Mouse (Mus musculus) hindbrain, embryonic 15.5 days (tissue): ENCODE measurements around the gene Trmt112. TPM values are rescaled to one million over a fixed set of nuclear protein-coding genes. Genes with fewer than 3 reads are reported as not detected.

Experiments used
- ATAC-seq: fragments of 200-750 bp; cut with Nextera tagmentation; 2 replicates; pipeline ENCODE4 v1.8.0; 2017; ENCODE audit warnings: low read depth, moderate number of reproducible peaks, moderate TSS enrichment; ENCODE audit not compliant: low FRiP score
- H3K27ac ChIP-seq: fragments of 300-500 bp; sonication (generic); replicated peaks from 2 replicates; pipeline ENCODE4 v1.5.1; 2015; ENCODE audit warnings: mild to moderate bottlenecking, inconsistent platforms
- H3K27me3 ChIP-seq: fragments of 300-500 bp; sonication (generic); 2 replicates; pipeline ENCODE4 v1.6.1; 2015; ENCODE audit warnings: control low read depth, inconsistent platforms
- H3K36me3 ChIP-seq: fragments of 300-500 bp; sonication (generic); 2 replicates; pipeline ENCODE4 v1.6.1; 2015; ENCODE audit warnings: control low read depth, inconsistent platforms
- H3K4me1 ChIP-seq: fragments of 300-500 bp; sonication (generic); replicated peaks from 2 replicates; pipeline ENCODE4 v1.6.1; 2015; ENCODE audit warnings: control low read depth, inconsistent platforms
- H3K4me2 ChIP-seq: fragments of 300-500 bp; sonication (generic); 2 replicates; pipeline ENCODE4 v1.6.1; 2015; ENCODE audit warnings: moderate library complexity, mild to moderate bottlenecking, inconsistent platforms
- H3K4me3 ChIP-seq: fragments of 300-500 bp; sonication (generic); 2 replicates; pipeline ENCODE4 v1.5.1; 2015; ENCODE audit warnings: mild to moderate bottlenecking, inconsistent platforms
- H3K9ac ChIP-seq: fragments of 300-500 bp; sonication (generic); 2 replicates; pipeline ENCODE4 v1.6.1; 2015; ENCODE audit warnings: inconsistent platforms
- H3K9me3 ChIP-seq: fragments of 300-500 bp; sonication (generic); 2 replicates; pipeline ENCODE4 v1.6.1; 2016; ENCODE audit warnings: control low read depth, inconsistent platforms
- WGBS: fragments of 180-500 bp; shearing (Covaris S2); methylation state at CpG from one replicate; pipeline ENCODE4 v1.1.7; 2015; 5-methylcytosine and 5-hydroxymethylcytosine counted together
- polyA plus RNA-seq: library from polyadenylated mRNA; unstranded; fragments of >200 nt; fragmentation: Nextera tagmentation; extraction: Ambion mirVana; gene quantifications from 2 replicates; pipeline ENCODE4 v1.2.1, GENCODE M21; 2015

Gene Trmt112
- polyA plus RNA-seq, 1 experiment from 2014 or later, result 104 TPM

DNA sequence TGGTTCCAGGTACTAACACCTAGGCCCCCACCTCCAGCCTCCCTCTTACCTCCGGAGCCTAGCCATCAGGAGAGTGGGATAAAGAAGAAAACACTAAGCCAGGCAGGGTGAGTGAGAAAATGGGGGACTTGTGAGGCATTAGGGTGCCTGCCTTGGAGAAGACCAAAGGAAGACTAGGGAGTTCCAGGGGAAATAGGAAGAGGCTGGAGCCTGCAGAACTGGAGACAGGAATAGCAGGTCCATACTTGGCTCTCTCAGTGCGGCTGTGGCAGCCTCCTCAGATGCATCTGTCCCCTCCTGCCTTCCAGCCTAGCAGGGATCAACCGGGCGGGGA lies 23.6 kb downstream of the Trmt112 start:
- H3K4me1 ChIP-seq, result peaks cover 23% of the 10 kb centered on the region
- no peaks in the 10 kb centered on the region for H3K9me3 ChIP-seq
- no peak overlapping the region for H3K27ac ChIP-seq
- WGBS, result 30% methylated on average over 4 of the region's 4 CpGs
- H3K9ac ChIP-seq, result peak overlapping the region; percentile 57; the same call in 1 of the 2 replicates
- H3K4me3 ChIP-seq, result peak overlapping the region; percentile 47
- H3K4me2 ChIP-seq, result peak overlapping the region; percentile 84
- no peaks in the 10 kb centered on the region for H3K36me3 ChIP-seq
- ATAC-seq, result no peak
- H3K27me3 ChIP-seq, result peaks cover 75% of the 10 kb centered on the region

DNA sequence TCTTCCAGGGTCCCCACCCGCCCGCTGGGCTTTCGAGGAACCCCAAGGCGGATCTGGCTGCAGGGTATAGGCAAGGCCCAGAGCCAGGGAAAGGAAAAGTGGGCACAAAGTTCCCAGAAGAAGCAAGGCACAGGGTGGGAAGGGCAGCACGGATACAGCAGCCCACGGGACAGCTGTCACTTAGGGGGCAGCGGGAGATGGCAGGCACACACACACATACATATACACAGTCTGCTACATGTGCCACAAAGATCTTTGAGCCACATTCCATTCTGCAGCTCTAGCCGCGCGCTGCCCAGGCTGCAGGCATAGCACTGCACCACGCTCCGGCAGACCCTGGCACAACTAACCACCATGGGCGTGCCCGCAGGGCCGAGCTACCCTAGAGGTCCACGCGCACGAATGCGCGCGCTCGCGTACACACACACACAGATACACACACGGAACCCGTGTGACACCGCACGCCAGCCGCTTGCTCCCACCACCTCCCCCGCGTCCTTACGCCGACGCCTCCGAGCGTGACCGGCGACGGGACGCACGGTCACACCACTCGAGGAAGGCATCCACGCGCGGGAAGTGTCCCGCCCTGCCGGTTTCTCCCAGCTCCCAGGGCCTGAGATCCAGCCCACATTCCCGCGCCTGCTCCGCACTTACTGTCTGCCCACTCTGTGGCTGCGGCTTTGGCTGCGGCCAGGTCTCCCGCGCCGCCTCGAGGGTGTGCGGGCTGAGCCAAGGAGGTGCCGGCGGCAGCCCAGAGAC lies 24.1 kb downstream of the Trmt112 start:
- H3K27ac ChIP-seq, result no peak overlapping the region; the same call in 1 of the 2 replicates

DNA sequence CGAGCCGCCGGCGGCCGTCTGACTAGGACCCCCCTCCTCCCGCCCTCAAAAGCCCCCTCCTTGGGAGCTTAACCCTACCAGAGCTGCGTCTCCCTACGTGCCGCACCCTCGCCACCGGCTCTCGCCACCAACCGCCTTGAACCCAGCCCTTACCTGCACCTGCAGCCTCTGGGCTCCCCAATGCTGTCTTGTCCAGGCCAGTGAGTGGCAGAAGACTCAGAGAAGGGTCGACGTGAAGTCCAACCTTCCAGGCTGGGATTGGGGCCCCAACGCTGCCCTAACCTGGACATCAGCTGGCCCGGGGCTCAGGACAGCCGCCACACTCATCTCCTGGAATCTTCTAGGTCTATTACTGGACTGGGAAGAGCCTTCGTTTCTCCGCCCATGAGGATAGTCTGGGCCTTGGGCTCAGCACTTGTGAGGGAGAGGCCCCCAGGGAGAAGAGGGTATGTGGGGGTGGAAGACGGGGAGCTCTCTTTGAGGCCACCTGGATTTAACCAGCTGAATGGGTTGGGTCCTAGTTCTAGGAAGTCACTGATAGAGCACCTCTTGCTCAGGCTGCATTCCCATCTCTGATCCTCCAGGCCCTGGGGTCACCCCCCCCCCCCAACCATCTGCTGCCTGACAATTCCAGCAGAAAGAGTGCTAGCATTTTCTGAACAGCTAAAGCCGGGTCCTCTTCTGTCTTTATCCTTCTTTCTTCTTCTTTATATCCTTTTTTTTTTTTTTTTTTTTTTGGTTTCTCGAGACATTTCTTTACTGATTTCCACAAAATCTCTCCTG lies 24.9 kb downstream of the Trmt112 start, which contains the start of gene Kcnk4:
TSS of gene Kcnk4 (minus strand) at position 321 of the 783 bp plus-strand sequence.
- 8% methylated on average over 23 of the region's 23 CpGs for WGBS
- no peak; the same call in 1 of the 2 replicates for ATAC-seq
- Histone ChIP-seq H3K4me3 (peak within 1 kb of the TSS; percentile 47), H3K27me3 (peaks cover 62% of the 10 kb centered on the region), H3K27ac (no peak within 1 kb of the TSS; the same call in 1 of the 2 replicates), H3K9me3 (no peaks in the 10 kb centered on the region), H3K36me3 (no peaks in the 10 kb centered on the region), H3K9ac (peak within 1 kb of the TSS; percentile 57), H3K4me1 (peaks cover 36% of the 10 kb centered on the region), H3K4me2 (peak within 1 kb of the TSS; percentile 84)

More for the DNA sequence above, 24.1 kb downstream of the Trmt112 start:
- Histone ChIP-seq H3K36me3 (no peaks in the 10 kb centered on the region), H3K27me3 (peaks cover 69% of the 10 kb centered on the region), H3K4me2 (peak overlapping the region; percentile 84), H3K9ac (peak overlapping the region; percentile 57), H3K4me3 (peak overlapping the region; percentile 47), H3K4me1 (peaks cover 28% of the 10 kb centered on the region), H3K9me3 (no peaks in the 10 kb centered on the region)
- WGBS, result 3% methylated on average over 58 of the region's 58 CpGs
- ATAC-seq, result peak; percentile 77

DNA sequence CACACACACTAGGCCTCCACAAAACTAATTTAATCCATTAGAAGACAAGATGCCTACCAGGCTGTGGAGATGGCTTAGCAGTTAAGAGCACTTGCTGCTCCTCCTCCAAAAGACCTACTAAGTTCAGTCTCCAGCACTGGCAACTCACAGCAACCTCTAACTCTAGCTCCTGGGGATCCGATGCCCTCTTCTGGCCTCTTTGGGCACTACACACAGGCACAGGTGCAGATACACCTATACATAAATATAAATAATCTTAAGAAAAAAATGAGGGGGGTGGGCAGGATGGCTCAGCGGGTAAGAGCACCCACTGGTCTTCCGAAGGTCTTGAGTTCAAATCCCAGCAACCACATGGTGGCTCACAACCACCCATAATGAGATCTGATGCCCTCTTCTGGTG lies 26.8 kb downstream of the Trmt112 start:
- no peak overlapping the region for H3K27ac ChIP-seq
- WGBS, result 18% methylated on average over 3 of the region's 3 CpGs
- ATAC-seq, result no peak
- peaks cover 50% of the 10 kb centered on the region for H3K27me3 ChIP-seq
- H3K36me3 ChIP-seq, result no peaks in the 10 kb centered on the region
- no peak overlapping the region for H3K9ac ChIP-seq
- H3K9me3 ChIP-seq, result no peaks in the 10 kb centered on the region
- H3K4me2 ChIP-seq, result no peak overlapping the region
- H3K4me3 ChIP-seq, result no peak overlapping the region
- peaks cover 53% of the 10 kb centered on the region for H3K4me1 ChIP-seq

DNA sequence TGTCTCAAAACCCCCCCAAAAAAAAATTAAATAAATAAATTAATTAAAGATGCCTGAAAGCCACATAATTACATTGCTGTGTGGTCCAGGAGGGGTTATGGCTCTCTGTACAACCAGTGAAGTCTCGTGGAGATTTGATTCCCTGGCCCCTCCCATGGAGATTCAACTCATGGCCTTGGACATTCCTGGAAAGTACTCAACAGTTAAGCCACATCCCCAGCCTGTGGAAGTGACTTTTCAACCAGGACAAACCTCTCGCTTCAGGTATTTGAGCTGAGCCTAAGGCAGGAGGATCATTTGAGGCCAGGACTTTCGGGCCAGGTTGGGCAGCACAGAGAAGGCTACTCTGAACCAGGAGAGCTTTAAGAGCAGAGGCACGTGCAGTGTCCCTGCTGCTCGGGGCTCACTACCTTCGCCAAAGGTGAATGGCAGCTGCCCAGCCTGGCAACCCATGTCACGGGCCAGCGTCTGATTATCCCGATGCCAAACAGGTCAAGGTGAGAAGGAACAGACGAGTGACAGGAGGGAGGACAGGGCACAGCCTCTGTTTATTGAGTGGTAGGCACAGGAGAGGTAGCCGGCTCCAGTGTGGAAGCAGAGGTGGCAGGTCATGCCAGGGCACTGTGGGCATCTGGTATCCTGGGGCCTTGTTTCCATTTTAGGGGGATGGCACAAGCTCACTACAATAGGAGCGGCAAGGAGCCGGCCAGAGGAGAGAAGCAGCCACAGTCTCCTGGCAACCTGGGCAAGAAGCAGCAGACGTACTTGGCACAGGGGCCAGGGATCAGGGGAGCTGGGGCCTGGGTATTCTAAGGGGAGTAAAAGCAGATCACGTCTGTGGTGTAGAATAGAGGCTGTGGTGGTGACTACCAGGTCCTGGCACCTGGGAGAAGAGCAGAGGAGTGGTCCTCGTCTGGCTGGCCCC lies 28.3 kb downstream of the Trmt112 start:
- no peak overlapping the region for H3K27ac ChIP-seq
- 68% methylated on average over 16 of the region's 16 CpGs for WGBS
- ATAC-seq, result no peak
- H3K4me3 ChIP-seq, result no peak overlapping the region
- H3K4me1 ChIP-seq, result peaks cover 57% of the 10 kb centered on the region
- H3K9me3 ChIP-seq, result no peaks in the 10 kb centered on the region
- H3K4me2 ChIP-seq, result peak overlapping the region; percentile 11
- peaks cover 35% of the 10 kb centered on the region for H3K27me3 ChIP-seq
- no peaks in the 10 kb centered on the region for H3K36me3 ChIP-seq
- H3K9ac ChIP-seq, result no peak overlapping the region

DNA sequence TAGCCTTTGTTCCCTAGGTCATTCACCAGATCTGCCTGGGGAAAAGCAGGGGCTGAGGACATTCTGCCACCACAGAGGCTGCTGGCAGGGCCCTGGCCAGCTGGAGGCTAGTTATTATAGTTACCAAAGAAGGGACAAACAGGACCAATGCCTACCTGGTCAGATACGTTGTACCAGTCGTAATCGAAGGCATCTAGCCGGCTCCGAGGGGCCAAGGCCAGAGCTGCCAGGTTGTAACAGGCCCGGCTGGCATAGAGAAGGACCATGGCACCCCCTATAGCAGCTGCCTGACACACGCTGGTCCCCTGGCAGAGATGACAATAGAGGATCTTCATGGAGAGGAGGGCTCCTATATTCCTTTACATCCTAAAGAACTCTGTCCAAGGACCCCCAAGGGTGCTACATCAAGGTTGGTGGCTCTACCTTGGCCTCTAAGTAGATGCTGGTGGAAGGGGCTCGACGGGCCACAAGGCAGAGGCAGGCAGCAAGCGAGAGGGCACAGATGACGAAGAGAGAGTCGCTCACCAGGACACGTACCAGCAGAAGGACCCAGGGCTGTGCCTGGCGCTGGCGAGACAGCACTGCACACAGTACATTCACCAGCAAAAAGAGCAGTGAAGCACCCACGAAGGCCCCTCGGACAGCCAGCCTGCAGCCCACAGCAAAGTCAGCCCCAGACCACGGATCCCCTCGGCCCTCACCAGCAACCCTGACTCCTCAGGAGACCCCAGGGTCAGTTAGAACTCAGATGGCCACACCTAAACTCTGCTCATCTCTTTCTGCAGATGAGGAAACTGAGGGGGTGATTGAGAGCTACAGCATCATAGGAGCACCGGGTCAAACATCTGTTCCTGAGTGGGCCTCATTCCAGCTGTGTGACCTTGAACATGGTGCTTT lies 29.9 kb downstream of the Trmt112 start:
- Histone ChIP-seq H3K4me2 (peak overlapping the region; percentile 98), H3K27me3 (peaks cover 26% of the 10 kb centered on the region; the same call in 1 of the 2 replicates), H3K9me3 (no peaks in the 10 kb centered on the region), H3K9ac (peak overlapping the region; percentile 94), H3K4me3 (peak overlapping the region; percentile 94), H3K4me1 (peaks cover 53% of the 10 kb centered on the region), H3K36me3 (no peaks in the 10 kb centered on the region), H3K27ac (no peak overlapping the region)
- no peak for ATAC-seq
- 89% methylated on average over 20 of the region's 20 CpGs for WGBS

DNA sequence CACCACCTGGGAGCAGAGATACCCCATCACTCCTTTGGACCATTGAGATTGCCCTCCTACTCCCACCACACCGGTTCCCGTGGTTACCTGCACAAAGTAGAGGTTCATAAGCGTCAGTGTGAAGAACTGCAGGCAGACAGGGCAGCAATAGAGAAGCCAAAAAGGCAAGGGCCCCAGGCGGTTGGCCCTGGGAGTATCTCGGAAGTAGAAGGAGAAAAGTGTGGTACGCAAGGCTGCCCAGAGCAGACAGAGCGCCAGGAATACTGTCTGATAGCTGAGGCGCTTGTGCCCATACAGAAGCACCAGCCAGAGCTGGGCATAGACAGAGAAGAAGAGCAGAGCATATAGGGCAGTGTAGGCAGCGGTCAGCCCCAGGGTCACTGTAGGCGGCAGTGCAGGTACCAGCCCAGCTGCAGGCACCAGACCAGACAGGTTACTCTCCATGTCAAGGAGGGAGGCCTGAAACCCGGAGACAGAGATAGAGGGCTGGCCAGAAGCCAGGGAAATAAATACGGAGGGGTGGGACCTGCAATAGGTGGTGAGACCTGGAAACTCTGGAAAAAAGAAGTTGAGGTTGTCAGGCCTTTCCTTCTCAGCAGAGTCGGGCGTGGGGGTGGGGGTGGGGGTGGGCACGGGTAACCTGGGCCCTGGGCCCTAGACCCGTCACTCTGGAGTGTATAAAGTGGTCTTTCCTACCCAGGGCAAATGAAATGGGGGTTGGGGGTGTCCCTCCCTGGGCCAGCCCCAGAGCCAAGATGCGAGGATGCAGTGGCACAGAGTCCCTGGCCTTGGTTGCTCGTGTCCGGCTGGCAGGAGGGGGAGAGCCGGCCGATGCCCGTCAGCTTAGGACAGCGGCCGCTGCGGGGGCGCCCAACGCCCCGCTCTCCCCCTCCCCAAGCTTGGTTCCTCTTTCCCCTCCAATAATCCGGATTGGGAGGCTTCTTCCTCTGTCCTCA lies 31.2 kb downstream of the Trmt112 start:
- Histone ChIP-seq H3K27me3 (peaks cover 16% of the 10 kb centered on the region; the same call in 1 of the 2 replicates), H3K9me3 (no peaks in the 10 kb centered on the region), H3K9ac (peak overlapping the region; percentile 94), H3K36me3 (no peaks in the 10 kb centered on the region), H3K4me2 (peak overlapping the region; percentile 98), H3K4me1 (peaks cover 50% of the 10 kb centered on the region), H3K27ac (peak overlapping the region; percentile 97), H3K4me3 (peak overlapping the region; percentile 94)
- peak; percentile 5 for ATAC-seq
- WGBS, result 18% methylated on average over 29 of the region's 29 CpGs

DNA sequence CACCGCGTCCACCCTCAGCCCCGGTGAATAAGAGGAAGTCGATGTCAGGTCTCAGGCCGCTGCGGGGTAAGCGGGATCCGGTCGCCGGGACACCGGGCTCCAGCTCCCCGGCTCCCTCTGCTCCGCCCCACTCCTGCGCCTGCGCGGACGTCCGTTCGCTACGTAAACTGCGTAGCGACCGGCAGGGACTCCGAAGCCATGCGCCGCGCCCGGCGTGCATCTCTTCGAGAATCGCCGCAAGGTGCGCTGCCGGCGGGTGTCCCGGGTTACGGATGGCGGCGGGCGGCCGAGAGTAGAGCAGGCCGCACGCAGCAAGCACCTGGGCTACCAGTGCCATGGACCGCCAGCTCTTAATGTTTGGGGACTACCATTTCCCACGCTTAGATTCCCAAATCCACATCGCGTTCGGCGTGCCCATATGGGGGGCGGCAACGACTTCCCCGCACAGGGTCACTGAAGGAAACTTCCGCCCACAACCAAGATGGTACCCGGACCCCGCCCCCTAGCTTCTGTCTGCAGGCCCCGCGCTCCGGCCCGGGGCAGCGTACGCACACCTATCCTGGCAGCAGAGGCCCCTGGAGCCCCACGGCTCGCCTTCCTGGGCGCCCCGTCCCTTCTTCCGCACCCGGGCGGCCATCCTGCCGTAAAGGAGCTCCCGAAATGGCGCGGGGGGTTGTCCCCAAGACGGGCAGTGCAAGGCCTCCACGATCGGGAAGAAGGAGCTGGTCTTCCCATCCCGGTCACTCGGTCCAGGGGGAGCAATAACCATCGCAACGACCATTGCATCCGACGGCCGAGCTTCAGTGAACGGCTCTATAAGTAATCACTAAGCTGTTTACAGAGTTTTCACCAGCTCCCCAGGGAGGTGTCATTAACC lies 32.1 kb downstream of the Trmt112 start, which contains the start of gene Bad:
TSS of gene Bad (plus strand) at position 490 of the 877 bp plus-strand sequence.
- Histone ChIP-seq H3K36me3 (no peaks in the 10 kb centered on the region), H3K4me3 (peak within 1 kb of the TSS; percentile 94), H3K9me3 (no peaks in the 10 kb centered on the region), H3K27ac (peak within 1 kb of the TSS; percentile 97), H3K9ac (peak within 1 kb of the TSS; percentile 94), H3K4me1 (peaks cover 50% of the 10 kb centered on the region), H3K4me2 (peak within 1 kb of the TSS; percentile 98), H3K27me3 (0 out of 2 replicates have a peak, but pooled peaks cover 8% of the 10 kb centered on the region)
- WGBS, result under 1% methylated on average over 83 of the region's 83 CpGs
- ATAC-seq, result peak; percentile 82

DNA sequence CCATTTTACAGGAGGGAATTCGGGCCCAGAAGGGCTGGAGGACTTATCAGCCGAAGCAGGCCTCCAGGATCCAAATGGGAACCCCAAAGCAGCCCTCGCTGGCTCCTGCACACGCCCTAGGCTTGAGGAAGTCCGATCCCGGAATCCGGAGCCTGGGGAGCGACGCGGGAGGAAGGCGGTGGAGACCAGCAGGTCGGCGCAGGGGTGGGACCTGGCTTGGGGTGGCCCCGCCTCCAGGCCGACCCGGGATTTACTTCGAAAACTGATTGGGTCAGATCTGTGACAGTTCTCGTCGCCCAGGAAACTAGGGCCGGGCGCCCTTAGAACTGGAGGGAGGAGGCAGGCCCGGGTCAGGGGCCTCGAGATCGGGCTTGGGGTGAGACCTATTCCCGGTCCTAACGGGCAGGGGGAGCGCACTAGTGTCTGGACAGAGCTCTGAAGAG lies 32.8 kb downstream of the Trmt112 start, which contains the start of gene Gpr137:
TSS of gene Gpr137 (minus strand) at position 232 of the 443 bp plus-strand sequence.
- no peaks in the 10 kb centered on the region for H3K36me3 ChIP-seq
- peak within 1 kb of the TSS; percentile 98 for H3K4me2 ChIP-seq
- no peaks in the 10 kb centered on the region for H3K9me3 ChIP-seq
- H3K4me1 ChIP-seq, result peaks cover 50% of the 10 kb centered on the region
- 0% methylated on average over 27 of the region's 27 CpGs for whole genome bisulfite sequencing
- 0 out of 2 replicates have a peak, but pooled peaks cover 3% of the 10 kb centered on the region for H3K27me3 ChIP-seq
- ATAC-seq, result peak; percentile 82
- H3K9ac ChIP-seq, result peak within 1 kb of the TSS; percentile 94
- H3K27ac ChIP-seq, result peak within 1 kb of the TSS; percentile 97
- peak within 1 kb of the TSS; percentile 94 for H3K4me3 ChIP-seq
